Mouse (Mus musculus) liver, postnatal 0 days (tissue): Measurements from ENCODE around the gene Mat2a.

Experiments used
- CTCF ChIP-seq: sonication (generic); IDR thresholded peaks from 2 replicates; pipeline ENCODE4 v1.5.1; 2016; ENCODE audit warnings: antibody characterized with exemption, low read depth
- EP300 ChIP-seq: IDR thresholded peaks from 2 replicates; pipeline ENCODE4 v1.6.1; 2016; ENCODE audit warnings: antibody characterized with exemption, low read depth, mild to moderate bottlenecking

- TF ChIP-seq CTCF (peak; percentile 32; the same call in 1 of the 2 replicates), EP300 (no peak)
Measured at GRCm38 (mm10) chr6:72415181-72415580, 24.2 kb downstream of the Mat2a start.
